Mouse (Mus musculus): ENCODE results near the gene Ckm. TPM values are rescaled to one million over a fixed set of nuclear protein-coding genes. Genes with fewer than 3 reads are reported as not detected.
A peak's percentile ranks its signal among the peaks of the same experiment; 100 is the strongest.

Gene Ckm
- polyA plus RNA-seq, 1 experiment from 2014 or later = 0.64 TPM

DNA sequence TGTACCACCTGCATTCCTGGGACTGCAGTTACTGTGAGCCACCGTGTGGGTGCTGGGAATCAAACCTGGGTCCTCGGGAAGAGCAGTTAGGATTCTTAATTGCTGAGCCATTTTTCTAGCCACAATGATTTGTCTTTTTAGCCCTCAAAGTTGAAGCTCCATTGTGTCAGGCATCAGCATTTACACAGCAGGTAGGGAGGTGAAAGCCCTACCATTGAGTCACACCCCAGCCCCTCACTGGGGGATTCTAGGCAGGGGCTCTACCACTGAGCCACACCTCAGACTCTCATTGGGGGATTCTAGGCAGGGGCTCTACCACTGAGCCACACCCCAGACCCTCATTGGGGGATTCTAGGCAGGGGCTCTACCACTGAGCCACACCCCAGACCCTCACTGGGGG, 31.7 kb downstream of the Ckm start:
- Histone ChIP-seq H3K4me3 (ENCODE audit: low read length) (no peak overlapping the region), H3K27me3 (replicated peaks; ENCODE audit: control insufficient read depth, insufficient read depth, low read length) (no peaks in the 10 kb centered on the region), H3K4me1 (ENCODE audit: control insufficient read depth, insufficient read depth, low read depth, low read length) (no peaks in the 10 kb centered on the region), H3K9me3 (ENCODE audit: control insufficient read depth, low read length) (no peaks in the 10 kb centered on the region), H3K9ac (ENCODE audit: low read depth, low read length) (no peak overlapping the region), H3K36me3 (ENCODE audit: control insufficient read depth, insufficient read depth, low read length) (peaks cover 63% of the 10 kb centered on the region), H3K27ac (ENCODE audit: low read depth, low read length) (no peak overlapping the region), H3K4me2 (ENCODE audit: low read length) (no peak overlapping the region)
- 95% methylated on average over 2 of the region's 2 CpGs for WGBS
- no peak for ATAC-seq

DNA sequence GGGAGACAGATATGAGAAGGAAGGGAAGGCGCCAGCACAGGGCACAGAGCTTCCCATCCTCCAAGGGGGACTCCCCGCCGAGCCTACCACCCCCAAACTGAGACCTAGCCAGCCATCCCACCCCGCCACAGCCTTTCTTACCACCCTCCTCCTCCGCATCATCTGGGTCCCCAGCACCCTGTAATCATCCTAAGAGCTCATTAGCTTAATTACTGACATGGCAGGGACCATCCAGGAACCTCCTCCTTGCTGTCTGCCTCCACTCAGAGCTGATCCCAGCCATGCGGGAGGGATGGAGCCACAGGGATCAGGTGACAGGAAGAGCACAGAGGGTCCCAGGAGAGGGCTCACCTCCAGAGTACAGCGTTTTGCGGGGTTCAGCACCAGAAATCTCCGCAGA, 32.5 kb downstream of the Ckm start:
- no peak overlapping the region for H3K27ac ChIP-seq (ENCODE audit: low read depth, low read length)

DNA sequence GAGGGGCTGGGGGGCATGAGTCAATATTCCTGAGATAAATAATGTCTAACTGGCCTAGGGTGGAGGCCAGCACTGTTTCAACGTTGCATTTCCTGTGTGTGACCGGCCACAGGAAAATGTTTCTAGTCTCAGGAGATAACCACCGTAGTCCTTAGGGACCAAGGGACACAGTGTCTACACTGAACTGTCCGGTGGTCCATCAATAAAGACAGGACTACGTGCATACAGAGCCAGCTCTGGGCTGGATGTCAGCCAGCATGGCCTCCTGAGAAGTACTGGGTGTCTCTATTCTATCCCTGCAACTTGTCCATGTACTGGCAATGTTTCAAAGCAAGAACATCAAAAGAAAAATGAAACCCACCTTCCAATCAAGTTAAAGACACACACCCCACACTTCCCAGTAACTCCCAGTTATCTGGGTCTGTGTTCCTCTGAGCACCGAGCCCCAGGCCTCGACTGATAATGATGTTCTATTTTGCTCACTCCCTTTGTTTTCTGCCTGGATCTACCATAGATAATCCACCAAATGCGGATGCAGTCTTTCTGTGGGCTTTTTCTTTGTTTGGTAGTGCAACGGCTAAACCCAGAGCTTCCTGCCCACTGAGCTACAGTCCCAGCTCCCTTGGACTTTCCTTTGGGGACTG, 37.0 kb downstream of the Ckm start:
- no peaks in the 10 kb centered on the region for H3K9me3 ChIP-seq (ENCODE audit: control insufficient read depth, low read length)
- H3K9ac ChIP-seq (ENCODE audit: low read depth, low read length) = no peak overlapping the region
- ATAC-seq = no peak
- no peaks in the 10 kb centered on the region for H3K27me3 ChIP-seq (replicated peaks; ENCODE audit: control insufficient read depth, insufficient read depth, low read length)
- H3K27ac ChIP-seq (ENCODE audit: low read depth, low read length) = no peak overlapping the region
- 80% methylated on average over 9 of the region's 9 CpGs for WGBS
- H3K4me1 ChIP-seq (ENCODE audit: control insufficient read depth, insufficient read depth, low read depth, low read length) = no peaks in the 10 kb centered on the region
- peaks cover 37% of the 10 kb centered on the region for H3K36me3 ChIP-seq (ENCODE audit: control insufficient read depth, insufficient read depth, low read length)
- no peak overlapping the region for H3K4me3 ChIP-seq (ENCODE audit: low read length)
- H3K4me2 ChIP-seq (ENCODE audit: low read length) = no peak overlapping the region

More for the DNA sequence above, 32.5 kb downstream of the Ckm start:
- ATAC-seq = no peak
- no peak overlapping the region for H3K4me2 ChIP-seq (ENCODE audit: low read length)
- H3K4me1 ChIP-seq (ENCODE audit: control insufficient read depth, insufficient read depth, low read depth, low read length) = no peaks in the 10 kb centered on the region
- H3K9ac ChIP-seq (ENCODE audit: low read depth, low read length) = no peak overlapping the region
- WGBS = 80% methylated on average over 7 of the region's 9 CpGs
- H3K9me3 ChIP-seq (ENCODE audit: control insufficient read depth, low read length) = no peaks in the 10 kb centered on the region
- H3K27me3 ChIP-seq (replicated peaks; ENCODE audit: control insufficient read depth, insufficient read depth, low read length) = no peaks in the 10 kb centered on the region
- no peak overlapping the region for H3K4me3 ChIP-seq (ENCODE audit: low read length)
- peaks cover 62% of the 10 kb centered on the region for H3K36me3 ChIP-seq (ENCODE audit: control insufficient read depth, insufficient read depth, low read length)

- Histone ChIP-seq H3K36me3 (ENCODE audit: control insufficient read depth, insufficient read depth, low read length) (peaks cover 32% of the 10 kb centered on the region), H3K9ac (ENCODE audit: low read depth, low read length) (no peak overlapping the region), H3K27ac (ENCODE audit: low read depth, low read length) (no peak overlapping the region), H3K4me3 (ENCODE audit: low read length) (no peak overlapping the region), H3K9me3 (ENCODE audit: control insufficient read depth, low read length) (no peaks in the 10 kb centered on the region), H3K4me1 (ENCODE audit: control insufficient read depth, insufficient read depth, low read depth, low read length) (no peaks in the 10 kb centered on the region), H3K4me2 (ENCODE audit: low read length) (no peak overlapping the region), H3K27me3 (replicated peaks; ENCODE audit: control insufficient read depth, insufficient read depth, low read length) (no peaks in the 10 kb centered on the region)
- 37% methylated on average over 3 of the region's 3 CpGs for WGBS
- peak; percentile 50; the same call in 1 of the 2 replicates for ATAC-seq
Measured at GRCm38 (mm10) chr7:19443344-19443743, 38.8 kb downstream of the Ckm start.

GRCm38 (mm10) chr7:19444801-19445200, 40.2 kb downstream of the Ckm start:
- no peak overlapping the region for H3K4me2 ChIP-seq (ENCODE audit: low read length)
- H3K9me3 ChIP-seq (ENCODE audit: control insufficient read depth, low read length) = no peaks in the 10 kb centered on the region
- 86% methylated on average over 12 of the region's 12 CpGs for WGBS
- no peaks in the 10 kb centered on the region for H3K4me1 ChIP-seq (ENCODE audit: control insufficient read depth, insufficient read depth, low read depth, low read length)
- no peak overlapping the region for H3K9ac ChIP-seq (ENCODE audit: low read depth, low read length)
- no peak overlapping the region for H3K27ac ChIP-seq (ENCODE audit: low read depth, low read length)
- no peak for ATAC-seq
- H3K27me3 ChIP-seq (replicated peaks; ENCODE audit: control insufficient read depth, insufficient read depth, low read length) = no peaks in the 10 kb centered on the region
- H3K4me3 ChIP-seq (ENCODE audit: low read length) = no peak overlapping the region
- peaks cover 39% of the 10 kb centered on the region for H3K36me3 ChIP-seq (ENCODE audit: control insufficient read depth, insufficient read depth, low read length)

DNA sequence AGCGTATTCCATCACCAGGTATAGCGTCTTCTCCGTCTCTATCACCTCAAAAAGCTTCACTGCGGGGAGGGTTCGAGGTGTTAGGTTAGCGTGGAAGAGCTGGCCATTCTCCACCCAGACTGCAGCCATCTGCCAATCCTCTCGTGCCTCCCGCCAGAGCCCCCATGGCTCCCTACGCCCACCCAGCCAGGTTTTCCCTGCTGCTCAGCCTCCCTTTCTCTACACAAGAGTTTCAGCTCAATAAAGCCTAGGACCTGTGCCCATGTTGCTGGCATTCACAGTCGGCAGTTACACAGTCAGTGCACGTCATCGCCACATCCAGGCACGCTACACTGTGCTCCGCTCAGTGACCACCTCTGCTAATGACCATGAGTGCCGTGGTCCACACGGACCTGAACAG, 43.1 kb downstream of the Ckm start:
- H3K4me1 ChIP-seq (ENCODE audit: control insufficient read depth, insufficient read depth, low read depth, low read length) = no peaks in the 10 kb centered on the region
- no peaks in the 10 kb centered on the region for H3K27me3 ChIP-seq (replicated peaks; ENCODE audit: control insufficient read depth, insufficient read depth, low read length)
- H3K9ac ChIP-seq (ENCODE audit: low read depth, low read length) = no peak overlapping the region
- H3K4me3 ChIP-seq (ENCODE audit: low read length) = no peak overlapping the region
- no peak overlapping the region for H3K27ac ChIP-seq (ENCODE audit: low read depth, low read length)
- no peak overlapping the region for H3K4me2 ChIP-seq (ENCODE audit: low read length)
- WGBS = 89% methylated on average over 16 of the region's 16 CpGs
- H3K36me3 ChIP-seq (ENCODE audit: control insufficient read depth, insufficient read depth, low read length) = peaks cover 35% of the 10 kb centered on the region
- ATAC-seq = no peak
- H3K9me3 ChIP-seq (ENCODE audit: control insufficient read depth, low read length) = no peaks in the 10 kb centered on the region

- Histone ChIP-seq H3K27ac (ENCODE audit: low read depth, low read length) (no peak overlapping the region), H3K9me3 (ENCODE audit: control insufficient read depth, low read length) (no peaks in the 10 kb centered on the region), H3K27me3 (replicated peaks; ENCODE audit: control insufficient read depth, insufficient read depth, low read length) (no peaks in the 10 kb centered on the region), H3K4me3 (ENCODE audit: low read length) (no peak overlapping the region), H3K36me3 (ENCODE audit: control insufficient read depth, insufficient read depth, low read length) (peaks cover 29% of the 10 kb centered on the region), H3K4me2 (ENCODE audit: low read length) (no peak overlapping the region), H3K4me1 (ENCODE audit: control insufficient read depth, insufficient read depth, low read depth, low read length) (no peaks in the 10 kb centered on the region), H3K9ac (ENCODE audit: low read depth, low read length) (no peak overlapping the region)
- ATAC-seq = no peak
- 83% methylated on average over 12 of the region's 12 CpGs for WGBS
Measured at GRCm38 (mm10) chr7:19449165-19449564, 44.6 kb downstream of the Ckm start.

GRCm38 (mm10) chr7:19455186-19455585, 50.6 kb downstream of the Ckm start:
- Histone ChIP-seq H3K4me3 (ENCODE audit: low read length) (no peak overlapping the region), H3K9ac (ENCODE audit: low read depth, low read length) (no peak overlapping the region), H3K4me2 (ENCODE audit: low read length) (no peak overlapping the region), H3K36me3 (ENCODE audit: control insufficient read depth, insufficient read depth, low read length) (peaks cover 10% of the 10 kb centered on the region), H3K27me3 (replicated peaks; ENCODE audit: control insufficient read depth, insufficient read depth, low read length) (no peaks in the 10 kb centered on the region), H3K27ac (ENCODE audit: low read depth, low read length) (no peak overlapping the region), H3K4me1 (ENCODE audit: control insufficient read depth, insufficient read depth, low read depth, low read length) (peaks cover 26% of the 10 kb centered on the region), H3K9me3 (ENCODE audit: control insufficient read depth, low read length) (no peaks in the 10 kb centered on the region)
- ATAC-seq = no peak
- 87% methylated on average over 4 of the region's 4 CpGs for WGBS

- H3K9ac ChIP-seq (ENCODE audit: low read depth, low read length) = no peak overlapping the region
- 0 out of 2 replicates have a peak overlapping the region, but pooled peaks have one; percentile 12 for H3K27ac ChIP-seq (ENCODE audit: low read depth, low read length)
- no peak overlapping the region; the same call in 1 of the 2 replicates for H3K4me2 ChIP-seq (ENCODE audit: low read length)
- H3K4me1 ChIP-seq (ENCODE audit: control insufficient read depth, insufficient read depth, low read depth, low read length) = peaks cover 26% of the 10 kb centered on the region
- no peak for ATAC-seq
- no peak overlapping the region for H3K4me3 ChIP-seq (ENCODE audit: low read length)
- WGBS = 43% methylated on average over 11 of the region's 11 CpGs
- peaks cover 10% of the 10 kb centered on the region for H3K36me3 ChIP-seq (ENCODE audit: control insufficient read depth, insufficient read depth, low read length)
- no peaks in the 10 kb centered on the region for H3K9me3 ChIP-seq (ENCODE audit: control insufficient read depth, low read length)
- H3K27me3 ChIP-seq (replicated peaks; ENCODE audit: control insufficient read depth, insufficient read depth, low read length) = no peaks in the 10 kb centered on the region
Measured at GRCm38 (mm10) chr7:19455819-19456495, 51.4 kb downstream of the Ckm start.

Measured in hindbrain, embryonic 16.5 days (tissue).